Mouse (Mus musculus): Measurements from ENCODE around the gene Mtrr.

DNA sequence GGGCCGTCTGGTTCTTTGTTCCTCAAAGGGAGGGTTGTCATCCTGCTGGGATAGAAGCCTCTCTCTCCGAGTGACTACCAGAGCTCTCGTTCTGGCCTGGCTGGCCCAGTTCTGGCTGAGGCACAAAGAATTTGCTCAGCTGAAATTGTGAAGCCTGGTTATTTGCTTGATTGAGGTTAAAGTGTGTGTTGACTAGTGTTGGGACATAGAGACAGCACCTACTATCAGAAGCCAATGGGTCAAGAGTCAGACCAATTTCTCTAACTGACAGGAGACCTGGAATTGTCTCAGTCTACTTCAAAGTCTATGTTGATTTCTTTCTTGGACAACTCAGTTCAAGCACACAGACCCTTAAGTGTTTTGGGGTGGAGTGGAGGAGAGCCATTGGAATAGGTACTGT is 45.1 kb upstream of the Mtrr start:
- TF ChIP-seq POLR2A (IDR thresholded peaks at IDR 0.05; ENCODE audit: borderline replicate concordance, control insufficient read depth, low read depth, low read length) (no peak), CTCF (IDR thresholded peaks at IDR 0.05; ENCODE audit: control insufficient read depth, insufficient read depth, low read length) (no peak)

Data from bone marrow, adult 2 months (tissue).